Mouse (Mus musculus) heart, postnatal 0 days (tissue): ENCODE measurements around the gene Irf9. TPM values are rescaled to one million over a fixed set of nuclear protein-coding genes. Genes with fewer than 3 reads are reported as not detected.

ENCODE experiments used
- ATAC-seq: fragments of 200-750 bp; cut with Nextera tagmentation; 2 replicates; pipeline ENCODE4 v1.8.0; 2017; ENCODE audit warnings: low read depth, moderate number of reproducible peaks, moderate library complexity; ENCODE audit not compliant: insufficient read depth
- DNase-seq: peaks from one replicate; pipeline ENCODE4 v3.0.0-alpha.2; 2016; ENCODE audit warnings: low spot score
- H3K27ac ChIP-seq: fragments of 300-500 bp; sonication (generic); 2 replicates; pipeline ENCODE4 v1.5.1; 2014; ENCODE audit warnings: low read depth, mild to moderate bottlenecking
- H3K27me3 ChIP-seq: fragments of 300-500 bp; sonication (generic); 2 replicates; pipeline ENCODE4 v1.6.1; 2014; ENCODE audit warnings: low read length, mixed read lengths; ENCODE audit not compliant: control insufficient read depth, insufficient read depth
- H3K36me3 ChIP-seq: fragments of 300-500 bp; sonication (generic); replicated peaks from 2 replicates; pipeline ENCODE4 v1.6.1; 2014; ENCODE audit warnings: low read length, mixed read lengths; ENCODE audit not compliant: control insufficient read depth, insufficient read depth
- H3K4me1 ChIP-seq: fragments of 300-500 bp; sonication (generic); 2 replicates; pipeline ENCODE4 v1.6.1; 2014; ENCODE audit warnings: antibody characterized with exemption; ENCODE audit not compliant: control insufficient read depth, insufficient read depth
- H3K4me2 ChIP-seq: fragments of 300-500 bp; sonication (generic); 2 replicates; pipeline ENCODE4 v1.6.1; 2014; ENCODE audit warnings: low read depth, mild to moderate bottlenecking, low read length, moderate library complexity
- H3K4me3 ChIP-seq: fragments of 300-500 bp; sonication (generic); 2 replicates; pipeline ENCODE4 v1.5.1; 2014; ENCODE audit warnings: low read depth, low read length
- H3K9ac ChIP-seq: fragments of 300-500 bp; sonication (generic); replicated peaks from 2 replicates; pipeline ENCODE4 v1.6.1; 2014; ENCODE audit warnings: low read depth, low read length, mixed read lengths
- H3K9me3 ChIP-seq: fragments of 300-500 bp; sonication (generic); replicated peaks from 2 replicates; pipeline ENCODE4 v1.6.1; 2016; ENCODE audit warnings: low read length; ENCODE audit not compliant: control insufficient read depth
- CTCF ChIP-seq: IDR thresholded peaks from 2 replicates; pipeline ENCODE4 v1.5.1; 2016; ENCODE audit warnings: antibody characterized with exemption, control low read depth, low read depth
- EP300 ChIP-seq: IDR thresholded peaks from 2 replicates; pipeline ENCODE4 v1.6.1; 2016; ENCODE audit warnings: antibody characterized with exemption, low read depth
- WGBS: fragments of 180-500 bp; shearing (Covaris S2); extraction: QIAGEN DNeasy Blood & Tissue Kit; methylation state at CpG from one replicate; pipeline ENCODE4 v1.1.7; 2014; 5-methylcytosine and 5-hydroxymethylcytosine counted together
- polyA plus RNA-seq: library from polyadenylated mRNA; unstranded; fragments of >200 nt; fragmentation: Nextera tagmentation; extraction: Ambion mirVana; gene quantifications from 2 replicates; pipeline ENCODE4 v1.2.1, GENCODE M21; 2015
- total RNA-seq: library from RNA; depleted of rRNA; stranded (reverse); fragments of >200 nt; gene quantifications from 2 replicates; pipeline ENCODE4 v1.2.3, GENCODE M21; 2014; ENCODE audit warnings: low replicate concordance

The Irf9 gene
- total and polyA plus RNA-seq, 2 experiments from 2014 or later: 14.2 to 44.7 TPM

DNA sequence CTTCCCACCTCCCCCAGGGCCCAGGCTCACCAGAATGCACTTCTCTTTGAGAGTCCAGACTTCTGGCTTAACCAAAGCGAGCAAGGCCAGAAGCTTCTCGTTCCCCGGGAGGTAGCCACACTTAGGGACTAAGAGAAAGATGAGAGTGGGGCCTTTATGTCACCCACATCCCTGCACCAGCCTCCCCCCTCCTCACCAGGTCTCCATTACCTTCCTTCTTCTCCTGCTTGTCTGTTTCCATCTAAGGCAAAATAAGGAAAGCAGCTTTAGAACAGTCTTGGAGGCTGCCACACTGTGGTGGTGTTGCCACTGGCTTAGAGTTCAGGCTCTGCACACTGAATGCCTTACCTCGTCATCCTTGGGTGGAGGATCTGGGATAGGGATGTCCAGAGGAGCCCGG, 14.1 kb upstream of the Irf9 start:
- ATAC-seq: no peak
- H3K27me3 ChIP-seq: no peaks in the 10 kb centered on the region
- no peak for DNase-seq
- no peak overlapping the region for H3K4me3 ChIP-seq
- no peak for TF ChIP-seq EP300
- no peak for TF ChIP-seq CTCF
- H3K9me3 ChIP-seq: no peaks in the 10 kb centered on the region
- peaks cover 23% of the 10 kb centered on the region for H3K36me3 ChIP-seq
- H3K9ac ChIP-seq: no peak overlapping the region
- H3K4me1 ChIP-seq: peaks cover 23% of the 10 kb centered on the region
- H3K4me2 ChIP-seq: no peak overlapping the region
- no peak overlapping the region for H3K27ac ChIP-seq
- 93% methylated on average over 5 of the region's 5 CpGs for WGBS

DNA sequence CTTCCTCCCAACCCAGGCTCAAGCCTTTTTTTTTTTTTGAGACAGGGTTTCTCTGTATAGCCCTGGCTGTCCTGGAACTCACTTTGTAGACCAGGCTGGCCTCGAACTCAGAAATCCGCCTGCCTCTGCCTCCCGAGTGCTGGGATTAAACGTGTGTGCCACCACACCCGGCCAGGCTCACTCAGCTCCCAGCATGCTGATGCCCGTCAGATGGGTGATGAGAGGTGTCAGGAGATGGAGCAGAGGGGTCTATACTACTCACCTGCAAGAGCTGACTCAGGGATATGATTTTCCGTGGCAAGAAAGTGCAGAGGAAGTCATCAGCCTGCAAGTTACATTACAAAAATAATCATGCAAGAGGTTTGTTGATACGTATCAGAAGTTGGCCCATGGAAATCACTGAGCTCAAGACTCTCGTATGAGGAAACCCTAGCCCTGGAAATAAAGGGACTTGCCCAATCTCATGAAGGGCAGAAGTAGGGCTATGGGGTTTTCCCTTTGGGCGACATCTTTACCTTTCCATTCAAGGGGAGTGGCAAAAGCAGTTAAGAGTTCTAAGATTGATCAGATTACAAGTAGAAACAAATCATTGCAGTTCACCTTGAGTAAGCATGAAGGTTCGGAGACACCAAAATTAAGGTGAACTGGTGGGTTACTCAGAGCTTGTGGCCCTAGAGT, 13.5 kb upstream of the Irf9 start:
- no peaks in the 10 kb centered on the region for H3K9me3 ChIP-seq
- no peaks in the 10 kb centered on the region for H3K27me3 ChIP-seq
- peak overlapping the region; percentile 93 for H3K4me2 ChIP-seq
- DNase-seq: no peak
- peak overlapping the region; percentile 79 for H3K4me3 ChIP-seq
- peak overlapping the region; percentile 63 for H3K9ac ChIP-seq
- TF ChIP-seq EP300 (no peak), CTCF (no peak)
- ATAC-seq: no peak
- H3K4me1 ChIP-seq: peaks cover 23% of the 10 kb centered on the region
- WGBS: 81% methylated on average over 11 of the region's 11 CpGs
- H3K36me3 ChIP-seq: peaks cover 29% of the 10 kb centered on the region
- peak overlapping the region; percentile 96 for H3K27ac ChIP-seq

DNA sequence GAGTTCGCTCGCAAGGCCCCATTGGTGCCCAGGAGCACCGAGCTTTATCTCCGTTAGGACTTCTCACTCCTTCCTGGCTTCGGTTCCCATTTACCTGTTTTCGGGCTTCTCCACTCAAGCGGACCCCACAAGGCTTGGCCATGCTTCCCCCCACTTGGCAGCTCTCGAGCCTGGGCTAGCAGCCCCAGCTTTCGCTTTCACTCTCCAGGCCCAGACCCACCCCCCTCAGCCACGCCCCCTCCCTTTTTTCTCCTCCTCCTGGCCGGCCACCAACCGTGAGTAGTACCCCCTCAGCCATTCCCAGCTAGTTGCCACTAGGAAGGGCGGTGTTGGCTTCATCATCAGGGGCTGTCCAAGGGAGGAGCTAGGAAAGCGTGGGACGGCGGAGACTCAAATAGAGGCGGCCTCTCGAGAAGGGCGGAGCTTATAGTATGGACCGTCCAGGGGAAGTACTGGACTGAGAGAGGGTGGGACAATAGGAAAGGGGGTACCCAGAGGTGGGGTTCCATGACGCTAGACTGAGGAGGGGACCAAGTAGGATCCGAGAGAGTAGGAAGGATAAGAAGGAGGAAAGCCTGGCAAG, 12.5 kb upstream of the Irf9 start, which contains the start of gene Psme2:
Gene Psme2, minus strand, starts transcription at position 366 of the 583 bp plus-strand sequence.
- no peak for TF ChIP-seq EP300
- TF ChIP-seq CTCF: no peak; the same call in 1 of the 2 replicates
- peak within 1 kb of the TSS; percentile 72 for H3K9ac ChIP-seq
- peaks cover 38% of the 10 kb centered on the region for H3K36me3 ChIP-seq
- H3K9me3 ChIP-seq: no peaks in the 10 kb centered on the region
- ATAC-seq (peak; percentile 94), DNase-seq (peak; percentile 100)
- no peaks in the 10 kb centered on the region for H3K27me3 ChIP-seq
- peak within 1 kb of the TSS; percentile 79 for H3K4me3 ChIP-seq
- H3K4me2 ChIP-seq: peak within 1 kb of the TSS; percentile 93
- peak within 1 kb of the TSS; percentile 96 for H3K27ac ChIP-seq
- H3K4me1 ChIP-seq: peaks cover 14% of the 10 kb centered on the region
- 0% methylated on average over 22 of the region's 22 CpGs for WGBS

DNA sequence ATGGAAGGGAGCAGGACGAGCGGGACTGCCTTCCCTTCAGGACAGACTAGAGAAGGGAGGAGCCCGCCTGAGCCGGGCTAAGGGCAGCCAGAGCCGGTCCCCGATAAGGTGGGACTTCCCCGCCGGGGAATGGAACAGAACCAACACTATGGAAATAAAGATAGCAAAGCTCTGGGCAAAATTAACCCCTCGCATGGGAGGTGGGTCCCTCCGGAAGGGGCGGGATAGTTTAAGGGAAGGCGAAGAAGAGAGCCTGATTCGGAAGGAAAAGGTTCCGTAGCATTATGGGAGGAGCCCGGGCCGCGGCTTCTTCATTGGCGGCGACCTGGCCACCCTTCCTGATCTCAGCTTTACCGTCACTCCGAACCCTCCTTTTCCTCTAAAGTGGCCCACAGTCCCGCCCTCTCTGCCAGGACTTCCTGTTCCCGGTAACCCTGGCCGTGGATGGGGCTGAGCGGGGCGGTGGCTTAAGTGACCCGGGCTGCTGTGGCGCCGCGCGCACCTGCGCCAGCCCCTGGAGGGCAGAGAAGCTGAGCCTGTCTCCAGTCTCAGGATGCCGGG, 12.0 kb upstream of the Irf9 start, which contains the start of gene Rnf31:
Gene Rnf31, plus strand, starts transcription at position 378 of the 561 bp plus-strand sequence.
- peak; percentile 86 for ATAC-seq
- Histone ChIP-seq H3K4me3 (peak within 1 kb of the TSS; percentile 79), H3K9ac (peak within 1 kb of the TSS; percentile 72), H3K4me2 (peak within 1 kb of the TSS; percentile 93), H3K9me3 (no peaks in the 10 kb centered on the region), H3K27ac (peak within 1 kb of the TSS; percentile 96), H3K36me3 (peaks cover 44% of the 10 kb centered on the region), H3K27me3 (no peaks in the 10 kb centered on the region), H3K4me1 (peaks cover 12% of the 10 kb centered on the region)
- no peak for TF ChIP-seq CTCF
- TF ChIP-seq EP300: peak; percentile 82; the same call in 1 of the 2 replicates
- DNase-seq: peak; percentile 99
- under 1% methylated on average over 33 of the region's 33 CpGs for WGBS

DNA sequence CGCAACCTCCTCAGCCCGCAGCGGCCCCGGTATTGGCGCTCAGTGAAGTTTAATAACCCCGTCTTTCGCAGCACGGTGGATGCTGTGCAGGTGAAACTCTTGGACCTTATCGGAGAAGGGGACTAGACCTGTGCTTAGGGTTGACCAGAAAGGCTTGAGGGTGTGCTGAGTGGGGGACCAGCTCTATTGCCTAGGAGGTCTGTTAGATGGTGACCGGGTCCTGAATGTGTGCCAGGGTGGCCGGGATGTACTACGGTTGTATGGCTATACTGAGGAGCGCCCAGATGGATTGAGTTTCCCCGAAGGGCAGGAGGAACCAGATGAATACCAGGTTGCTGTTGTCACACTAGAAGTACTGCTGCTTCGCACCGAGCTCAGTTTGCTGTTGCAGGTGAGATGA, 11.1 kb upstream of the Irf9 start:
- H3K36me3 ChIP-seq: peaks cover 52% of the 10 kb centered on the region
- H3K27ac ChIP-seq: peak overlapping the region; percentile 96
- TF ChIP-seq CTCF (no peak), EP300 (no peak)
- peak overlapping the region; percentile 93 for H3K4me2 ChIP-seq
- peaks cover 12% of the 10 kb centered on the region for H3K4me1 ChIP-seq
- 3% methylated on average over 16 of the region's 16 CpGs for WGBS
- DNase-seq: no peak
- peak overlapping the region; percentile 72 for H3K9ac ChIP-seq
- no peaks in the 10 kb centered on the region for H3K9me3 ChIP-seq
- no peak for ATAC-seq
- H3K4me3 ChIP-seq: peak overlapping the region; percentile 79
- H3K27me3 ChIP-seq: no peaks in the 10 kb centered on the region
